Mouse (Mus musculus) gastrocnemius, postnatal 14 days (tissue): ENCODE measurements around the gene Otof. TPM values are rescaled to one million over a fixed set of nuclear protein-coding genes. Genes with fewer than 3 reads are reported as not detected.
A peak's percentile ranks its signal among the peaks of the same experiment; 100 is the strongest.

Experiments used
- DNase-seq: peaks from one replicate; pipeline ENCODE4 v3.0.0; 2021; ENCODE audit warnings: mixed read lengths
- intact Hi-C: fragments of 180-260 bp; cut with DNase I; formaldehyde crosslinking; loops from one replicate; pipeline ENCODE4 v1.15.1; 2025; ENCODE audit warnings: low total_unique reads
- total RNA-seq, 2 experiments: library from RNA; stranded (reverse); gene quantifications; 2 replicates each; pipeline ENCODE4 v1.2.3; 2021

Gene Otof
- total RNA-seq, 2 experiments from 2014 or later, result 0.12 to 0.20 TPM

DNA sequence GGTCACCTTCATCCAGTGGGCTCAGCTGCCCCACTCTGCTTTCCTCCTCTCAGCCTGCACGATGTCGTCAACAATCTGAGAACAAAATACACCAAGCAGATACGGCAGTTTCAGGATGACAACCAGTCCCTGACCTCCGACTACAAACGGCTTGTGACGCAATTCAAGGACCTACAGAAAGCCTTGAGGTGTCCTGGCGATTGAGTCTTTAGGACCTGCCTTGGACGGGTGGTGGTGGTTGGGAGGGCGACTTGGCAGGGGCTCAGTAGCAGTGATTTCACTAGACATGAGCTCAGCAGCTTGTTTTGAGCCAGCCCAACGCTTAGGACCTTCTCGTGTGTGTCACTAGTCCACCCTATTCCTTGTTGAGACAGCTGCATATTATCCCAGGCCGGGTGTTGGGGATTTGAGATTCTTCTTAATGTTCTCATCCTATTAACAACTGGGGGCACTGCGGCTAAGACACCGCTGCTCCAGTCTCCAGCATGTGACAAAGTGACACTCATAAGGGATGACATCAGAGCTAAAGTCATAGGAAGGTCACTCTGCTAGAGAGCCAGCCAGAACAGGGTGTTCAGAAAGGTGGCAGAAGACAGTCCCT lies 106.1 kb downstream of the Otof start:
- no peak for DNase-seq
- intact Hi-C loops, result no loop called here

DNA sequence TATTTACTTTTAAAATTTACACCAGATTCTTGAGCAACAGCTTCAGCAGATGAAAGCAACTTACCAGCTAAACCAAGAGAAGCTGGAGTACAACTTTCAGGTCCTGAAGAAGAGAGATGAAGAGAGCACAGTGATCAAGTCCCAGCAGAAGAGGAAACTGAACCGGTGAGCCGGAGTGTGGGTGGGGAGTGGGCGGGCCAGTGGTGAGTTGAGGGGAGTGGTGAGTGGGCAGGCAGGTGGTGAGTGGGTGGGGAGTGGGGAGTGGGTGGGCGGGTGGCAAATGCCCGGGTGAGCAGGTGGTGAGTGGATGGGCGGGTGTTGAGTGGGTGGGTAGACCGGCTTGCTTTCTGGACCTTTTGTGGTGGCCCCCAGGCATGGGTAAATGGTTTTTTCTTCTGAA lies 106.6 kb downstream of the Otof start:
- intact Hi-C loops, result no loop called here

DNA sequence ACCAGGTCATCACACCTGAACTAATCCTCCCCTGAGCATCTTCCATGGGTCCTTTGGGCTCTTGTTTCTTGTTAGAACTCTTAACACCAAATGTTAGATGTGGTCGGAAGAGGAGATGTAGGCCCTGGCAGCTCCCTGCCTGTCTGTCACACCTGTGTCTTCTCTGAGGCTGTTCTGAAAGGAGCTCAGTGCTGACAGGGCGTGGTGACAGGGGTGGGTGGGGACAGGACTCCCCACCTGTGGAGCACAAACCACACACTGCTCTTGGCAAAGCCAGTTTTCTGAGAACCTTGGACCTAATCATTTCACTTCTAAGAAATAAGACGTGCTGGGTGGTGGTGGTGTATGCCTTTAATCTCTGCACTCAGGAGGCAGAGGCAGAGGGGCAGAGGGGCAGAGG lies 108.1 kb downstream of the Otof start:
- intact Hi-C loops, result no loop called here
- no peak for DNase-seq

More for the DNA sequence above, 106.6 kb downstream of the Otof start:
- DNase-seq, result no peak

DNA sequence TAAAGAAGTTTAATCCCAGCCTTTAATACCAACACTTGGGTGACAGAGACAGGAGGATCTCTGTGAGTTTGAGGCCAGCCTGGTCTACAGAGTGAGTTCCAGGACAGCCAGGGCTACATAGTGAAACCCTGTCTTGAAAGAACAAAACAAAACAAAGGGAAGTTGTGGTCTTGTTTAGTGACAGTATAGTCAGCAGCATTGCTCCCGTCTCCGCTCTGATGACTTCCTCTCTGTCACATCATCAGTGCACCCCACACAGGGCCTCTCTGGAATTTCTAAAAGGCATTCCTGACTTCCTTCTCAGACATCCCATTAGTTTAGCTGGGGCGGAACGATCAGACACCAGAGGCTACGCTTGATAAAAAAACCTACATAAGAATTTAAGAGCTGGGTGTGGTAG lies 117.8 kb downstream of the Otof start:
- no peak for DNase-seq
- intact Hi-C loops, result no loop called here

DNA sequence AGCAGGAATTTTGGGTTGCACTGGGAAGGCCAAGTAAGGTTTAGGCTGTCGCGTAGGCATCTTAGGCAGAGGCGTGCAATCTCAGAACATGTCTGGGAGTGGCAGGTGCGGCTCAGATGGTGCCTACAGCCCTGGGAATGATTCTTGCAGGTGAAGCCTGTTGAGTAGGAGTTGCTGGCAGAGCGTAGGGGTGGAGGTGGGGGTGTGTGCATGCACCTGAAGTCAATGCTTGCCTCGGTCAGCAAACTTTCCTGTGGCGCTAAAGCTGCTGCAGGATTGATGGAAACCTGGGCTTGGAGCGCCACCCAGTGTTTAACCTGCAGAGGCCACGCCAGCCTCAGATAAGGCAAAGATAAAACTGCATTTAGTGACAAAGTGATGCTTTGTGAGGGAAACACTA lies 118.6 kb downstream of the Otof start:
- intact Hi-C loops, result no loop called here
- DNase-seq, result peak; percentile 60

DNA sequence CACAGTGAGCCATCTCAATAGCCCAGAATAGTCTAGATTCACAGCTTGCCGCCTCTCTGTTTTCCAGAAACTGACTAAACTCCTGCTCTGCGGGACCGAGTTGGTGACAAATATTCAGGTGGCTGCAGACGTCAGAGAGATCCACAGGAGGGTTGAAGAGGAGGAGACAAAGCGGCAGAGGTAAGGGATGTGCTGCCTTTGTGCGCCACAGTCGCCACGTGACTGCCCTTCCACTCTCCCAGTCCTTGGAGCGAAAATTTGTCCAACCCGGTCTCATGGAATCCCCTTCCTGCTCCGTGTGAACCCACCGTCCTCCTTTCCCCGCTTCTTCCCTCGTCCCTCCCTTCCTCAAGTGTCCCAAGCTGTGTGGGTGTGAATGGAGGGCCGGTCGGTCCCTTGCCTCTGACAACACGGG lies 119.1 kb downstream of the Otof start:
- DNase-seq, result no peak
- intact Hi-C loops, result no loop called here

DNA sequence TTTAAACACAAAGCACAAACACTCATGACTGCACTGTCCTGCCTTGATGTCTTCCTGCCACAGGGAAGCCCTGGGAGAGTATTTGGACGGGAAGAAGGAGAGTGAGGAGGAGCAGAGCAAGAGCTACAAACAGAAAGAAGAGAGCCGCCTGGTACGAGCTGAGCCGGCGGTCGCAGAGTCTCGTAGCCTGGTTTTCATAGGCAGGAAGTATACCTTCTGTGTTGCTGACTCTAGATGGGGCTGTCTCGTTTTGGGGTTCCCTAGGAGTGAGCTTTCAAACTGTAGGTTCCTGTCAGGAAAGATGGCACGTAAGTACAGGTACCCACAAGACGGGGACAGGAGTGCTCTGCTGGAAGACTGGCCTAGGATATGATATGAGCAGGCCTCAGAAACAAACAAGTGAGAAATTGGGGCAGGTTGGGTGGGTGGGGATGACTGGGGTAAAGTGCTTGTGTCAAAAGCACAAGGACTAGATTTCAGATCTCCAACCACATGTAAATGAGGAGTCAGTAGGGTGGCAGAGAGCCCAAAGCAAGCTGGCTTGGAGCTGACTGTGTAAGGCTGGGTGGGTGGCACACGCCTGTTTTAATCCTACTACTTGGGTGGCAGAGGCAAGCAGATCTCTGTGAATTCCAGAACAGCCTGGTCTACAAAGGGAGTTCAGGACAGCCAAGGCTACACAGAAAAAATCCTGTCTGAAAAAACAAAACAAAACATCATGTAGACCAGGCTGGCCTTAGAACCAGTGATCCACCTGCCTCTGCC lies 119.9 kb downstream of the Otof start:
- no peak for DNase-seq
- intact Hi-C loops, result no loop called here

DNA sequence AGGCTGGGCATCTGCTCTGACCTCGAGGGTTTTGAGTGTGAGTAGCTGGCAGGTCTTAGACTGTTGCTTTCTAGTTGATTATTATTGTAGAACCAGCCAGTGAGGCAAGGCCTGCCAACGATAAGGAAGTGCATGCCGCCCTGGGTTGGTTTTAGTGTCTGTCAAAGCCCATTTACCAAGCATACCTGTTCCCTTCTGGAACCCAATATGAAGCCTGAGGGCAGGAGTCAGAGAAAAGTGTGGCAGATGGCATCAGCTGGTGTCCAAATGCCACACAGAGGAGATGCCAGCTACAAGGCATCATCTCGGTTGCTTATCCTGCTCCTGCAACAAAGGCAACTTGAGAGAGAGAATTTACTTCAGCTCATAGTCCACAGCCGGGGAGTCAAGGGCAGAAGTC lies 120.9 kb downstream of the Otof start:
- DNase-seq, result no peak
- intact Hi-C loops, result no loop called here

Other genes with a start within 250 kb of the Otof start
- 10 to 100 TPM in 1 of 2 experiments, 1 to 10 TPM in 1; 9.0 to 11.2 TPM for gene Selenoi, start 229.4 kb downstream of the Otof start, total RNA-seq
- gene Drc1, start 180.5 kb downstream of the Otof start, total RNA-seq, result under 1 TPM in 1 of 2 experiments, not detected in 1; 0.29 TPM
- gene 1700001C02Rik, start 4.1 kb upstream of the Otof start, total RNA-seq, result not detected
- not detected for gene Cib4, start 83.9 kb upstream of the Otof start, total RNA-seq
- gene Kcnk3, start 126.2 kb upstream of the Otof start, total RNA-seq, result 1 to 10 TPM in 1 of 2 experiments, under 1 TPM in 1; 0.42 to 1.2 TPM
- 10 to 100 TPM; 11.8 to 13.8 TPM for gene Slc35f6, start 186.0 kb upstream of the Otof start, total RNA-seq
- gene Cenpa, start 204.8 kb upstream of the Otof start, total RNA-seq, result 10 to 100 TPM in 1 of 2 experiments, 1 to 10 TPM in 1; 7.0 to 10.2 TPM
- gene Dpysl5, start 249.6 kb upstream of the Otof start, total RNA-seq, result 1 to 10 TPM; 1.6 to 2.0 TPM